Mouse (Mus musculus) stomach, postnatal 0 days (tissue): ENCODE results near the gene Gbp2.

Source experiments
- CTCF ChIP-seq: IDR thresholded peaks from 2 replicates; pipeline ENCODE4 v1.5.1; 2016; ENCODE audit warnings: antibody characterized with exemption, low read depth, mild to moderate bottlenecking, moderate library complexity
- EP300 ChIP-seq: optimal IDR thresholded peaks from 2 replicates; pipeline ENCODE3; 2016; ENCODE audit warnings: antibody characterized with exemption

DNA sequence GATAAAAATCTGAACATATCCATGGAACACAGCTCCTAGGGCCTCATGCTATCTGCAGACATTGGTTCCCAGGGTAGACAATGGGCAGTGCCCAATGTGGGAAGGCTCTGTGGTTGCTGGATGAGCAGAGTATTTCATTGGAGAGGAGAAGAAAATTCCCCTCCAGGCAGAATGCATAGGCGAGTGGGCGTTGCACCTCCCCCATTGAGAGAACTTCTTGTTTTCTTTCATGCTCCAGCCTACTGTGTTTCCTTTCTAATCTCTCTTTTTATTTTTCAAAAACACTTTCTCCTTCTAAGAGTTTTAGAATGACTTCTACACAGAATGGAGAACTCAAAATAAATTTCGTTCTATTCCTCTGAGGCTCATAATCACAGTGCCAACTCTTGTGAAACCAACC, 1.7 kb upstream of the Gbp2 start:
- no peak for TF ChIP-seq CTCF
- TF ChIP-seq EP300 = no peak
